Mouse (Mus musculus): ENCODE data around the gene Tgfb1.

Tgfb1 gene

GRCm38 (mm10) chr7:25738277-25738676 is 51.5 kb downstream of the Tgfb1 start:
- no peak for DNase-seq

- DNase-seq = no peak
Measured at GRCm38 (mm10) chr7:25746844-25747243, 60.0 kb downstream of the Tgfb1 start.

- DNase-seq = no peak
Measured at GRCm38 (mm10) chr7:25753076-25753475, 66.3 kb downstream of the Tgfb1 start.

- DNase-seq = peak; percentile 72
Measured at GRCm38 (mm10) chr7:25753643-25754438, 67.0 kb downstream of the Tgfb1 start.

GRCm38 (mm10) chr7:25754439-25754737 is 67.6 kb downstream of the Tgfb1 start:
- no peak for DNase-seq

Data from kidney, postnatal 10 days (tissue).